Mouse (Mus musculus) ovary, postnatal 36 days (tissue): ENCODE data around the gene Gabbr1.
"Not testable (repeated sequence)": the region's sequence is repeated elsewhere in the genome, so short reads cannot be mapped to it uniquely, and the experiment has no call there.

Experiments
- DNase-seq: peaks from one replicate; pipeline ENCODE4 v3.0.0; 2022; ENCODE audit warnings: low spot score, mixed read lengths

The Gabbr1 gene

GRCm38 (mm10) chr17:37045611-37046311 is at the start of gene Gabbr1:
Gabbr1 (plus strand) TSS chr17:37045966.
- peak; percentile 85 for DNase-seq

GRCm38 (mm10) chr17:36997033-36997735 is 48.6 kb upstream of the Gabbr1 start:
- peak; percentile 73 for DNase-seq

- no peak for DNase-seq
These were observed 47.3 kb upstream of the Gabbr1 start for GRCm38 (mm10) chr17:36998477-36998876.

- DNase-seq: no peak
These were observed 44.9 kb upstream of the Gabbr1 start, which contains the start of gene Zfp57 for GRCm38 (mm10) chr17:37000863-37001262. Zfp57 (plus strand) TSS chr17:37001163.

- DNase-seq: peak; percentile 49
These were observed 43.1 kb upstream of the Gabbr1 start for GRCm38 (mm10) chr17:37002364-37003330.

- DNase-seq: no peak
These were observed 42.4 kb upstream of the Gabbr1 start for GRCm38 (mm10) chr17:37003366-37003765.

- DNase-seq: no peak
These were observed 37.6 kb upstream of the Gabbr1 start for GRCm38 (mm10) chr17:37008161-37008560.

- no peak for DNase-seq
These were observed 36.2 kb upstream of the Gabbr1 start for GRCm38 (mm10) chr17:37009460-37010042.

GRCm38 (mm10) chr17:37011719-37012118 is 34.0 kb upstream of the Gabbr1 start:
- DNase-seq: no peak

- DNase-seq: no peak
These were observed 33.6 kb upstream of the Gabbr1 start for GRCm38 (mm10) chr17:37012141-37012540.

- DNase-seq: no peak
These were observed 29.4 kb upstream of the Gabbr1 start for GRCm38 (mm10) chr17:37016333-37016732.

- no peak for DNase-seq
These were observed 27.4 kb upstream of the Gabbr1 start for GRCm38 (mm10) chr17:37018328-37018727.

- not testable (repeated sequence) for DNase-seq
These were observed 26.5 kb upstream of the Gabbr1 start for GRCm38 (mm10) chr17:37019242-37019641.

- no peak for DNase-seq
These were observed 22.9 kb upstream of the Gabbr1 start, which contains the start of gene Mog for GRCm38 (mm10) chr17:37022628-37023576. Mog (minus strand) TSS chr17:37023398.

- DNase-seq: no peak
These were observed 19.3 kb upstream of the Gabbr1 start for GRCm38 (mm10) chr17:37026425-37026824.

GRCm38 (mm10) chr17:37027486-37027885 is 18.3 kb upstream of the Gabbr1 start:
- DNase-seq: no peak

GRCm38 (mm10) chr17:37028212-37028611 is 17.6 kb upstream of the Gabbr1 start:
- no peak for DNase-seq

GRCm38 (mm10) chr17:37028683-37029120 is 17.1 kb upstream of the Gabbr1 start:
- peak; percentile 84 for DNase-seq

GRCm38 (mm10) chr17:37029162-37029561 is 16.6 kb upstream of the Gabbr1 start:
- DNase-seq: no peak

- no peak for DNase-seq
These were observed 6.5 kb upstream of the Gabbr1 start for GRCm38 (mm10) chr17:37039127-37039894.
